Comparison of ENCODE assay signal across 8 mouse cellular contexts in genomic region chr9:80067221-80068027, GRCm38 (mm10). TPM values are rescaled to one million over a fixed set of nuclear protein-coding genes. Genes with fewer than 3 reads are reported as not detected.
DNase-seq lines count a peak whose midpoint lies in the region; ATAC-seq and TF ChIP-seq lines count a peak whose summit lies in the region.

No protein-coding gene starts in this region.

- WGBS in hindbrain, embryonic 16.5 days, result under 1% methylated on average over 77 of the region's 93 CpGs
- WGBS in macrophage (ENCODE audit: missing documents), result under 1% methylated on average over 82 of the region's 93 CpGs

- H3K27me3 ChIP-seq in hindbrain, embryonic 16.5 days (replicated peaks; ENCODE audit: control insufficient read depth, insufficient read depth, low read length), result no peaks in the 10 kb centered on the region

- peak overlapping the region; percentile 94 for H3K9ac ChIP-seq in hindbrain, embryonic 16.5 days (ENCODE audit: low read depth, low read length)

- TF ChIP-seq CTCF in gastrocnemius, adult 2 months (IDR thresholded peaks at IDR 0.05), result peak; percentile 33; the same call in 1 of the 2 replicates

- peaks cover 16% of the 10 kb centered on the region for H3K4me1 ChIP-seq in hindbrain, embryonic 16.5 days (ENCODE audit: control insufficient read depth, insufficient read depth, low read depth, low read length)

- DNase-seq in T-cell, adult 2 months (ENCODE audit: low spot score), result peak; percentile 71
- peak; percentile 26 to 73 for DNase-seq in cerebellum, postnatal 4 days (ENCODE audit: low spot score in 2 of 2)
- DNase-seq in gastrocnemius, adult 2 months, result peak; percentile 80
- DNase-seq in left cerebral cortex, adult 18-20 months (ENCODE audit: low spot score in 2 of 2), result peak; percentile 57 to 66
- DNase-seq in retina, postnatal 1 day, result peak; percentile 81
- peak; percentile 79 to 82 for DNase-seq in thymus, postnatal 36 days

- peak overlapping the region; percentile 90 for H3K27ac ChIP-seq in gastrocnemius, adult 2 months
- H3K27ac ChIP-seq in hindbrain, embryonic 16.5 days (ENCODE audit: low read depth, low read length), result peak overlapping the region; percentile 99
- peak overlapping the region; percentile 35 for H3K27ac ChIP-seq in macrophage

- peak overlapping the region; percentile 98 for H3K4me3 ChIP-seq in gastrocnemius, adult 2 months
- H3K4me3 ChIP-seq in hindbrain, embryonic 16.5 days (ENCODE audit: low read length), result peak overlapping the region; percentile 68
- H3K4me3 ChIP-seq in macrophage (ENCODE audit: inconsistent target), result peak overlapping the region; percentile 84

- H3K9me3 ChIP-seq in hindbrain, embryonic 16.5 days (ENCODE audit: control insufficient read depth, low read length), result no peaks in the 10 kb centered on the region

- intact Hi-C loops in gastrocnemius, adult 2 months (cut with DNase I), result loop anchor here (5.0 kb wide), 1 partner anchor 90 kb away; no protein-coding TSS in a partner anchor

- peak; percentile 82 for ATAC-seq in hindbrain, embryonic 16.5 days

- H3K4me2 ChIP-seq in hindbrain, embryonic 16.5 days (ENCODE audit: low read length), result peak overlapping the region; percentile 63

- peaks cover 46% of the 10 kb centered on the region for H3K79me2 ChIP-seq in macrophage (ENCODE audit: inconsistent target)

- no peaks in the 10 kb centered on the region for H3K36me3 ChIP-seq in hindbrain, embryonic 16.5 days (ENCODE audit: control insufficient read depth, insufficient read depth, low read length)
- H3K36me3 ChIP-seq in macrophage (ENCODE audit: inconsistent target), result no peaks in the 10 kb centered on the region

RNA-seq across cellular contexts. Expression of gene Senp6, which starts 0.7 kb away (rescaled TPM):
- 10 to 100 TPM; 56.5 to 58.7 TPM for total RNA-seq in gastrocnemius, adult 2 months (2021)
- 36.5 and 43.8 TPM in 2 replicates for polyA plus RNA-seq in hindbrain, embryonic 16.5 days (2015; fragmentation: Nextera tagmentation; extraction: Ambion mirVana)
- total RNA-seq in left cerebral cortex, adult 18-20 months (2021), result 100 to 1,000 TPM in 1 of 2 experiments, 10 to 100 TPM in 1; 99.0 to 101 TPM
- 100 to 1,000 TPM in 22 of 26 experiments, 10 to 100 TPM in 4; 58.1 to 442 (median 134) TPM for total RNA-seq in macrophage (2018; cell fraction: chromatin; rRNA removed)
- total RNA-seq in macrophage (2018; cell fraction: cytosol; rRNA removed), result 10 to 100 TPM; 37.4 to 74.5 (median 47.9) TPM
- 100 to 1,000 TPM in 13 of 26 experiments, 10 to 100 TPM in 13; 38.6 to 164 (median 100.0) TPM for total RNA-seq in macrophage (2018; cell fraction: nucleus; rRNA removed)
- 28.9 to 43.1 TPM (median 42.1 TPM) in 3 replicates for polyA plus RNA-seq in macrophage (2018)

RNA-seq across cellular contexts. Expression of gene Filip1, which starts 54.8 kb away (rescaled TPM):
- total RNA-seq in gastrocnemius, adult 2 months (2021), result 100 to 1,000 TPM in 1 of 2 experiments, 10 to 100 TPM in 1; 93.6 to 119 TPM
- polyA plus RNA-seq in hindbrain, embryonic 16.5 days (2015; fragmentation: Nextera tagmentation; extraction: Ambion mirVana), result 1.9 and 2.5 TPM in 2 replicates
- total RNA-seq in left cerebral cortex, adult 18-20 months (2021), result 10 to 100 TPM; 18.2 to 19.9 TPM
- not detected for total RNA-seq in macrophage (2018; cell fraction: chromatin; rRNA removed)
- under 1 TPM in 2 of 26 experiments, not detected in 24; 0.04 to 0.05 TPM for total RNA-seq in macrophage (2018; cell fraction: cytosol; rRNA removed)
- total RNA-seq in macrophage (2018; cell fraction: nucleus; rRNA removed), result not detected
- polyA plus RNA-seq in macrophage (2018), result not detected in 3 replicates

Comparison
In these comparisons a context has a peak if more than half of its experiments do, and no peak if none do; other contexts are left out.
1. Peak in every context shown above with its lines: DNase-seq, ATAC-seq, H3K4me3 ChIP-seq and H3K27ac ChIP-seq.
2. H3K27ac ChIP-seq: peak in every context shown above with its lines; median percentile 99 in hindbrain, embryonic 16.5 days; 90 in gastrocnemius, adult 2 months; 35 in macrophage.
3. RNA of gene Filip1, which starts 54.8 kb away (total RNA-seq): 93.6 to 119 TPM in gastrocnemius, adult 2 months; 18.2 to 19.9 TPM in left cerebral cortex, adult 18-20 months; every median in the first group is over 4 times any median in the second.